Mouse (Mus musculus) neural tube, embryonic 10.5 days (tissue): ENCODE results near the gene Egr2.

Experiments
- DNase-seq: peaks from one replicate; pipeline ENCODE4 v3.0.0-alpha.2; 2017; ENCODE audit warnings: low spot score; ENCODE audit errors: extremely low spot score

The Egr2 gene

GRCm38 (mm10) chr10:67535256-67535655, at the start of gene Egr2:
Gene Egr2, plus strand, starts transcription at chr10:67535475.
- DNase-seq, result peak; percentile 46

- DNase-seq, result no peak
Measured at GRCm38 (mm10) chr10:67487496-67487895, 47.8 kb upstream of the Egr2 start.

GRCm38 (mm10) chr10:67489836-67490235, 45.4 kb upstream of the Egr2 start:
- DNase-seq, result no peak

- DNase-seq, result no peak
Measured at GRCm38 (mm10) chr10:67490632-67491031, 44.6 kb upstream of the Egr2 start.

- DNase-seq, result no peak
Measured at GRCm38 (mm10) chr10:67492161-67492571, 43.1 kb upstream of the Egr2 start.

- no peak for DNase-seq
Measured at GRCm38 (mm10) chr10:67493556-67493955, 41.7 kb upstream of the Egr2 start.

GRCm38 (mm10) chr10:67497144-67497892, 38.0 kb upstream of the Egr2 start:
- no peak for DNase-seq

GRCm38 (mm10) chr10:67497951-67498350, 37.3 kb upstream of the Egr2 start:
- DNase-seq, result no peak

- DNase-seq, result no peak
Measured at GRCm38 (mm10) chr10:67503320-67503995, 31.8 kb upstream of the Egr2 start.

- DNase-seq, result no peak
Measured at GRCm38 (mm10) chr10:67504046-67504445, 31.2 kb upstream of the Egr2 start.

GRCm38 (mm10) chr10:67505248-67505647, 30.0 kb upstream of the Egr2 start:
- no peak for DNase-seq

GRCm38 (mm10) chr10:67512211-67512610, 23.1 kb upstream of the Egr2 start:
- no peak for DNase-seq

- no peak for DNase-seq
Measured at GRCm38 (mm10) chr10:67512871-67513270, 22.4 kb upstream of the Egr2 start.

GRCm38 (mm10) chr10:67518733-67519132, 16.5 kb upstream of the Egr2 start:
- no peak for DNase-seq

GRCm38 (mm10) chr10:67524130-67524529, 11.1 kb upstream of the Egr2 start:
- no peak for DNase-seq

- DNase-seq, result no peak
Measured at GRCm38 (mm10) chr10:67524694-67525093, 10.6 kb upstream of the Egr2 start.

GRCm38 (mm10) chr10:67526435-67526834, 8.8 kb upstream of the Egr2 start:
- DNase-seq, result no peak

- no peak for DNase-seq
Measured at GRCm38 (mm10) chr10:67529769-67530168, 5.5 kb upstream of the Egr2 start.

GRCm38 (mm10) chr10:67535972-67536371, 697 bp downstream of the Egr2 start:
- peak; percentile 83 for DNase-seq

GRCm38 (mm10) chr10:67536621-67537141, 1.4 kb downstream of the Egr2 start:
- peak; percentile 54 for DNase-seq

- peak; percentile 87 for DNase-seq
Measured at GRCm38 (mm10) chr10:67537151-67537994, 2.1 kb downstream of the Egr2 start.

GRCm38 (mm10) chr10:67538106-67538505, 2.8 kb downstream of the Egr2 start:
- DNase-seq, result no peak
